Mouse (Mus musculus): ENCODE measurements around the gene Obox2.
"Not testable (repeated sequence)": the region's sequence is repeated elsewhere in the genome, so short reads cannot be mapped to it uniquely, and the experiment has no call there.

Obox2 gene

GRCm38 (mm10) chr7:15388421-15388998, at the start of gene Obox2, which contains the start of gene Obox1:
TSS of gene Obox2 (plus strand) at chr7:15388721.
TSS of gene Obox1 (plus strand) at chr7:15388948.
- DNase-seq (ENCODE audit: low read depth, low spot score): not testable (repeated sequence)

- not testable (repeated sequence) for DNase-seq (ENCODE audit: low read depth, low spot score)
Measured at GRCm38 (mm10) chr7:15399147-15399874, 10.8 kb downstream of the Obox2 start.

- not testable (repeated sequence) for DNase-seq (ENCODE audit: low read depth, low spot score)
Measured at GRCm38 (mm10) chr7:15406816-15407215, 18.3 kb downstream of the Obox2 start.

GRCm38 (mm10) chr7:15418046-15418445, 29.5 kb downstream of the Obox2 start:
- not testable (repeated sequence) for DNase-seq (ENCODE audit: low read depth, low spot score)

GRCm38 (mm10) chr7:15425537-15425936, 37.0 kb downstream of the Obox2 start:
- not testable (repeated sequence) for DNase-seq (ENCODE audit: low read depth, low spot score)

Data from CD4-positive, CD25-positive, alpha-beta regulatory T cell, adult 2 months (primary cell).